Mouse (Mus musculus) kidney, postnatal 0 days (tissue): ENCODE measurements around the gene Gm5478. TPM values are rescaled to one million over a fixed set of nuclear protein-coding genes. Genes with fewer than 3 reads are reported as not detected.

Experiments used
- ATAC-seq: fragments of 200-750 bp; cut with Nextera tagmentation; replicated peaks from 2 replicates; pipeline ENCODE4 v1.8.0; 2017; ENCODE audit warnings: low read depth, moderate number of reproducible peaks, moderate TSS enrichment, moderate library complexity; ENCODE audit not compliant: low FRiP score
- DNase-seq: peaks from one replicate; pipeline ENCODE4 v3.0.0-alpha.2; 2016; ENCODE audit warnings: low spot score
- H3K27ac ChIP-seq: fragments of 300-500 bp; sonication (generic); 2 replicates; pipeline ENCODE4 v1.5.1; 2014; ENCODE audit warnings: mild to moderate bottlenecking
- H3K27me3 ChIP-seq: fragments of 300-500 bp; sonication (generic); 2 replicates; pipeline ENCODE4 v1.6.1; 2014; ENCODE audit warnings: low read length, mixed read lengths; ENCODE audit not compliant: insufficient read depth
- H3K36me3 ChIP-seq: fragments of 300-500 bp; sonication (generic); 2 replicates; pipeline ENCODE4 v1.6.1; 2014; ENCODE audit warnings: low read length, mixed read lengths; ENCODE audit not compliant: insufficient read depth
- H3K4me1 ChIP-seq: fragments of 300-500 bp; sonication (generic); replicated peaks from 2 replicates; pipeline ENCODE4 v1.6.1; 2014; ENCODE audit warnings: antibody characterized with exemption, low read length, mixed read lengths; ENCODE audit not compliant: insufficient read depth
- H3K4me2 ChIP-seq: fragments of 300-500 bp; sonication (generic); 2 replicates; pipeline ENCODE4 v1.6.1; 2014; ENCODE audit warnings: mild to moderate bottlenecking, low read length, moderate library complexity, mixed read lengths
- H3K4me3 ChIP-seq: fragments of 300-500 bp; sonication (generic); replicated peaks from 2 replicates; pipeline ENCODE4 v1.5.1; 2014; ENCODE audit warnings: low read depth, low read length
- H3K9ac ChIP-seq: fragments of 300-500 bp; sonication (generic); 2 replicates; pipeline ENCODE4 v1.6.1; 2014; ENCODE audit warnings: low read depth, low read length
- H3K9me3 ChIP-seq: fragments of 300-500 bp; sonication (generic); replicated peaks from 2 replicates; pipeline ENCODE4 v1.6.1; 2016; ENCODE audit warnings: low read length, inconsistent platforms, mixed read lengths
- CTCF ChIP-seq: IDR thresholded peaks from 2 replicates; pipeline ENCODE4 v1.5.1; 2016; ENCODE audit warnings: antibody characterized with exemption, low read depth, mild to moderate bottlenecking, moderate library complexity
- WGBS: fragments of 180-500 bp; shearing (Covaris S2); extraction: QIAGEN DNeasy Blood & Tissue Kit; methylation state at CpG from one replicate; pipeline ENCODE4 v1.1.7; 2014; 5-methylcytosine and 5-hydroxymethylcytosine counted together
- microRNA-seq: library from miRNA; unstranded; fragments of <30 nt; microRNA quantifications from one replicate; pipeline ENCODE4, GENCODE M21; 2016
- polyA plus RNA-seq: library from polyadenylated mRNA; unstranded; fragments of >200 nt; fragmentation: Nextera tagmentation; extraction: Ambion mirVana; gene quantifications from 2 replicates; pipeline ENCODE4 v1.2.1, GENCODE M21; 2015

The Gm5478 gene
- polyA plus RNA-seq, 1 experiment from 2014 or later, result not detected

DNA sequence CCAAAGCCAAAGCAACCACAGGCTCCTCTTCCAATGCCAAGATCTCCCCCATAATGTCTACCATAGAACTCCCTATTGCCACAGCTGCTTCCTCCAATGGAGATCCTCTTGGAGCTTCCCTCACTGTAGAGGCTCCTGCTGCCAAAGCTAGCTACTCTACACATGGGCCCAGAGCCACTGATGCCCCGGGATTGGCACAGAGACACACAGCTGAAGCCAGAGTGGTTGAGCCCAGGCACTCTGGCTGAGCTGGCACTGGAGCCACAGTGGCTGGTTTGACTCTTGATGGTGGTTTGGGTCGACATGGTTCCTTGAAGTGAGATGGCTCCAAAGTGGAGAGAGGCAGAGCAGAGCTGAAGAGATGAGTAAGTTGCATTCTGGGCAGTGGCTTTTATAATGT lies 19.3 kb downstream of the Gm5478 start, which contains the start of gene Gm5414:
Gm5414 (minus strand) TSS at position 305 of the 400 bp plus-strand sequence.
- no peak for ATAC-seq
- H3K4me3 ChIP-seq, result no peak within 1 kb of the TSS
- no peak within 1 kb of the TSS for H3K4me2 ChIP-seq
- H3K36me3 ChIP-seq, result no peaks in the 10 kb centered on the region
- H3K4me1 ChIP-seq, result no peaks in the 10 kb centered on the region
- no peaks in the 10 kb centered on the region for H3K9me3 ChIP-seq
- no peaks in the 10 kb centered on the region for H3K27me3 ChIP-seq
- WGBS, result 78% methylated on average over 2 of the region's 2 CpGs
- H3K27ac ChIP-seq, result no peak within 1 kb of the TSS
- no peak within 1 kb of the TSS for H3K9ac ChIP-seq
- no peak for DNase-seq
- TF ChIP-seq CTCF, result no peak

DNA sequence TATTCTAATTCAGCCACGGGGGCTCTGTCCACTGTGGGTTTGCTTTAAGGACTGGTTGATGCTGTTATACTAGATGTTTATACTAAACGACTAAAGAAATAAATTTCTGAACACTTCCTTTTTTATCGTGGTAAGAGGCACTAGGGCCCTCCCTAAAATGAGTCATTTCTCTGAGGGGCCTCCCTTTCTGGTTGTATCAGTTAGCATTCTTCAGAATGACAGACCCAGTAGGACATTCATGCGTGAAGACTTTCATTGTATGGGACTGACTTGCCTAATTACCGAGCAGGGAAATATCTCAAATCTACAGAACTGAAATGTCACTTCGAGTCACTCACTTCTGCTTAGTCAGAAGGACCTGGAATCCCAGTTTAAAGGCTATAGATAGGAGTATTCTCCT lies 48.1 kb downstream of the Gm5478 start:
- Histone ChIP-seq H3K27me3 (no peaks in the 10 kb centered on the region), H3K4me3 (no peak overlapping the region), H3K9me3 (no peaks in the 10 kb centered on the region), H3K4me1 (no peaks in the 10 kb centered on the region), H3K27ac (no peak overlapping the region), H3K4me2 (no peak overlapping the region), H3K9ac (no peak overlapping the region), H3K36me3 (no peaks in the 10 kb centered on the region)
- TF ChIP-seq CTCF, result no peak
- DNase-seq, result peak; percentile 5
- 37% methylated on average over 6 of the region's 6 CpGs for WGBS
- no peak for ATAC-seq

Small RNA genes within 50 kb of the gene (microRNA-seq; reads per million reads assigned to microRNA genes)
- gene Gm44342 (not detected), gene Gm44383 (not detected), gene Gm44479 (not detected)

Other genes starting within 250 kb of the Gm5478 start
- 226 and 229 TPM in 2 replicates for gene Krt7, start 236.3 kb downstream of the Gm5478 start, polyA plus RNA-seq
- gene Krt87, start 208.6 kb downstream of the Gm5478 start, polyA plus RNA-seq, result 0.05 TPM in 1 of 2 replicates, not detected in the other
- gene Krt88, start 199.6 kb downstream of the Gm5478 start, polyA plus RNA-seq, result 0.13 TPM in 1 of 2 replicates, not detected in the other
- not detected in 2 replicates for gene Krt81, start 183.6 kb downstream of the Gm5478 start, polyA plus RNA-seq
- gene Krt86, start 173.9 kb downstream of the Gm5478 start, polyA plus RNA-seq, result not detected in 2 replicates
- not detected in 2 replicates for gene Krt83, start 155.9 kb downstream of the Gm5478 start, polyA plus RNA-seq
- not detected in 2 replicates for gene Gm49425, start 130.1 kb downstream of the Gm5478 start, polyA plus RNA-seq
- gene Krt84, start 114.6 kb downstream of the Gm5478 start, polyA plus RNA-seq, result not detected in 2 replicates
- gene Krt82, start 96.7 kb downstream of the Gm5478 start, polyA plus RNA-seq, result not detected in 2 replicates
- 0.09 TPM in 1 of 2 replicates, not detected in the other for gene Krt90, start 84.4 kb downstream of the Gm5478 start, polyA plus RNA-seq
- 0.14 and 0.20 TPM in 2 replicates for gene Krt75, start 73.5 kb downstream of the Gm5478 start, polyA plus RNA-seq
- not detected in 2 replicates for gene Gm5414, start 19.2 kb downstream of the Gm5478 start, polyA plus RNA-seq
- not detected in 2 replicates for gene Krt6b, start 32.9 kb upstream of the Gm5478 start, polyA plus RNA-seq
- not detected in 2 replicates for gene Krt6a, start 46.9 kb upstream of the Gm5478 start, polyA plus RNA-seq
- gene Krt5, start 65.5 kb upstream of the Gm5478 start, polyA plus RNA-seq, result 0.77 and 3.0 TPM in 2 replicates
- gene Krt71, start 95.7 kb upstream of the Gm5478 start, polyA plus RNA-seq, result not detected in 2 replicates
- gene Krt72, start 139.1 kb upstream of the Gm5478 start, polyA plus RNA-seq, result not detected in 2 replicates
- not detected in 2 replicates for gene Krt73, start 155.0 kb upstream of the Gm5478 start, polyA plus RNA-seq
- gene Krt2, start 170.8 kb upstream of the Gm5478 start, polyA plus RNA-seq, result not detected in 2 replicates
- gene Krt1, start 203.4 kb upstream of the Gm5478 start, polyA plus RNA-seq, result 0.59 and 1.1 TPM in 2 replicates
- not detected in 2 replicates for gene Krt77, start 222.3 kb upstream of the Gm5478 start, polyA plus RNA-seq
- not detected in 2 replicates for gene Krt76, start 245.5 kb upstream of the Gm5478 start, polyA plus RNA-seq